Mouse (Mus musculus): ENCODE data around the gene Ttc32.

DNA sequence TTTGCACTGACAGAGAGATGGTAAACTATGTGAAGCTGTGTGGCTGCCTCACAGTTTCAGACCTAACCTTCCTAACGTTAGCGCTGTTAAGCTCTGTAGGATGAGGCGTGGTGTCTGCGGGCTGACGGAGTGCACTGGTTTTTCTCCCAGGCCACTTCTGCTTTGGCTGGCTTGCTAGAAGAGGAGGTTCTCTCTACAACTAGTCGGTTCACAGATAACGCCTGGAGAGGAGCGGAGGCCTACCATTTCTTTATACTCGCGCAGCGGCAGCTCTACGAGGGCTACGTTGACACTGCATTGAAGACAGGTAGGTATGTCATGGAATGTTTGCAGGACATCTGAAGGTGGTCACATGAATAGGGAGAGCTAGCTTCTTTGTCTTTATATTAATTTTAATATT, 5.1 kb upstream of the Ttc32 start:
- TF ChIP-seq EP300 (IDR thresholded peaks at IDR 0.05; ENCODE audit: insufficient read depth, low read depth, low read length) (no peak), CTCF (IDR thresholded peaks at IDR 0.05) (no peak), POLR2A (IDR thresholded peaks at IDR 0.05; ENCODE audit: insufficient read depth, low read depth, low read length) (0 out of 2 replicates have a peak, but pooled peaks have one; percentile 29)

Data from heart, adult 2 months (tissue).